Mouse (Mus musculus): ENCODE results near the gene Zfp759. TPM values are rescaled to one million over a fixed set of nuclear protein-coding genes. Genes with fewer than 3 reads are reported as not detected.
"Not testable (repeated sequence)": the region's sequence is repeated elsewhere in the genome, so short reads cannot be mapped to it uniquely, and the experiment has no call there.

The Zfp759 gene
- 0.04 TPM in 1 of 2 replicates, not detected in the other for polyA plus RNA-seq (2012; ENCODE audit: insufficient read depth, low replicate concordance)

DNA sequence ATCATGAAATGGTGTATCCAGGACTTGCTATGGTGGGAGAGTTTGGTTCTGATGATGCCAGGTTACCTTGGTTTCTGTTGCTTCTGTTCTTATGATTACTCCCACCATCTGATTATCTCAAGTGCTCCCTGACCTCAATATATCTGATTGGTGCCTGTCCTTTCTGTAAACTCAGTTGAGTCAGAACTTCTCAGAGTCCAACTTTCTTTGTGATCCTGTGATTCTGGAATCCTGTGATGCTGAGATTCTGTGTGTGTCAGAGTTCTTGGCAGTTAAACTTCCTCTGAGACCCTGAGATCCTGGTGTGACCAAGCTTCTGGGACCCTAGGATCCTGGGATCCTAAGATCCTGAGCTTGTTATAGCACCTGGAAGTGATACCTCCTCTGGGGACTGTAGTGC, at the start of gene Zfp759:
TSS of gene Zfp759 (plus strand) at position 301 of the 400 bp plus-strand sequence.
- H3K4me3 ChIP-seq (replicated peaks), result not testable (repeated sequence)

DNA sequence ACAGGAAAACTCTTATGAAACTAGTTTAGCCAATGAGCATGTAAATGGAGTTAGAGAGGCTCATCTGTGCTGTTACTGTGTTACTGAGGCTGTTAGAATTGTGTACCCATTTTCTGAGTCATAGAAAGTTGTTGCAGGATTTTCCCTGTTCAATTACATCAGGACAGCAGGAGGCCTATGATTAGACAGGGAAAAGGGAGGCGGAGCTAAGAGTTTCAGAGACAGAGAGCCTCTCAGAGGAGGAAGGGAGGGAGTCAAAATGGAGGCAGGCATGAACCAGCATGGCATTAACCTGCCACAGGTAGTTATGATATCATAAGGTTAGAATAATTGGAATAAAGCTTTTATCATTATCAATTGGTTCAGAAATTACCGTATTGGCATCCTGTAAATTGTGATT, 48.7 kb upstream of the Zfp759 start:
- Histone ChIP-seq H3K4me1 (no peaks in the 10 kb centered on the region; the same call in 1 of the 2 replicates), H3K9me3 (peaks cover 28% of the 10 kb centered on the region), H3K4me3 (replicated peaks) (no peak overlapping the region), H3K36me3 (replicated peaks; ENCODE audit: low read length) (peaks cover 71% of the 10 kb centered on the region), H3K27me3 (replicated peaks) (no peaks in the 10 kb centered on the region)
- TF ChIP-seq GATA1 (IDR thresholded peaks at IDR 0.05; ENCODE audit: borderline replicate concordance, low read length) (no peak), FLI1 (IDR thresholded peaks at IDR 0.05; ENCODE audit: low read length) (no peak)

More for the DNA sequence above, at the start of gene Zfp759:
- not testable (repeated sequence) for H3K27me3 ChIP-seq (replicated peaks); H3K9me3 ChIP-seq; H3K36me3 ChIP-seq (replicated peaks; ENCODE audit: low read length); H3K4me1 ChIP-seq

DNA sequence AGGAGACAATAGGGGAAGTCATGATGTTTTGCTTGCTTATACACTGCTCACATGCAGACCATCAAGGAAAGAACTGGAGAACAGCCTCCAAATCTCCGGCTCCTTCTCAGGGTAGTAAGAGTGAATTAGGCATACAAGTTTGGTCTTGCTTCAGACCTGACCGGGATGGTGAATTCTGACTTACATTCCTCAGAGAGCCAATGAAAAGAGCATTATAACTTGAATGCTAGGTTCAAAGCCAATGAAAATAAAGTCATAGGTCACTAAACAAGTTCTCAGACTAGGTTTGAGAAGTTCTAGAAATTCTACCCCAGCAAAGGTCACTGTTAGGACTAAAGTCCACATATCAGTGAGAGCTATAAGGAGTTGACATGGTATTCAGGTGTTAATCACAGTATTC, 44.2 kb upstream of the Zfp759 start:
- H3K4me1 ChIP-seq, result peaks cover 21% of the 10 kb centered on the region
- peaks cover 7% of the 10 kb centered on the region; the same call in 1 of the 2 replicates for H3K9me3 ChIP-seq
- H3K4me3 ChIP-seq (replicated peaks), result no peak overlapping the region
- TF ChIP-seq GATA1 (IDR thresholded peaks at IDR 0.05; ENCODE audit: borderline replicate concordance, low read length), result no peak
- no peak for TF ChIP-seq FLI1 (IDR thresholded peaks at IDR 0.05; ENCODE audit: low read length)
- H3K27me3 ChIP-seq (replicated peaks), result no peaks in the 10 kb centered on the region
- peaks cover 48% of the 10 kb centered on the region for H3K36me3 ChIP-seq (replicated peaks; ENCODE audit: low read length)

DNA sequence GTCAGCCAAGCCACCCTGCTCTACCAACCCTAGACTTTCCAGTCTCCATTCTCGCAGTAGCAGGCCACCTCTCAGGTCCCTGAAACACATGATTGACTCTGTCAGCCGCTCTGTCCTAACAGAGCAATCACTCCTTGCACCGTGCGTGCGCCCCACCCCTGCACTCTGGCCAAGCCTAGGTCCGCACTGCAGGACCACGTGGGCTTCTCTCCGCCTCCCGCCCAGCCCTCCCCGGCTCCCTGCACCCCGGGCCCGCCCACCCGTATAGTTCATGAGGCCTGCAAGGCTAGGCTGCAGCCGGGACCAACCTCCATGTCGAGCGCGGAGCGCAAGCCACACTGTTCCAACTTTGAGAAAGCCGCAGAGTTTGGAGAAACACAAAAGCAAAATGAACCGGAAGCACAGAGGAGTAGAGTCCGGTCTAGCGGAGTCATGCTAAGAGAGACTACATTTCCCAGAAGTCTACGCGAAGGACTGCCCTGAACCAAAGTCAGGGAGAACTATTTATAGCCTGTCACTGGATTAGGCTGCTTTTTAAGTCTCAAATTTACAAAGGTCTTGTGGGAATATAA, 40.2 kb upstream of the Zfp759 start:
- Histone ChIP-seq H3K36me3 (replicated peaks; ENCODE audit: low read length) (peaks cover 39% of the 10 kb centered on the region), H3K9me3 (no peaks in the 10 kb centered on the region), H3K27me3 (replicated peaks) (no peaks in the 10 kb centered on the region), H3K4me1 (peaks cover 23% of the 10 kb centered on the region), H3K4me3 (replicated peaks) (peak overlapping the region; percentile 94)
- TF ChIP-seq FLI1 (IDR thresholded peaks at IDR 0.05; ENCODE audit: low read length), result no peak

DNA sequence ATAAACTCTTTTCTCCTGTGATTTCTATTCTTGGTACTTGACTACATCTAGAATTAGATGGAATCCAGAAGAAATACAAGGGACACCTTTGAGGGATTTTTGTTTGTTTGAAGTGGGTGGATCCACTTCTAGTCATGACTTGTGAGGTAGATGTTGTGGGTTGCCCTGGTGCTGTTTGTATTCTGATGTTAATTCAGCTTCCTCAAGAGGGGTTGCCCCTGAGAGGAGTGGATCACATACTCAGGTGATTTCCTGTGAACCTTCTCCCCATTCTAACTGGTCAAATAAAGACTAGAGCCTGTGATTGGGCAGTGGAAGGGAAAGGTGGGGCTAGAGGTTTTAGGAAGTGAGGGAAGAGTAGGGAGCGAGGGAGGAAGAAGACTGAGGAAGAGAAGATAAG, 39.5 kb upstream of the Zfp759 start:
- peaks cover 23% of the 10 kb centered on the region for H3K4me1 ChIP-seq
- H3K4me3 ChIP-seq (replicated peaks), result peak overlapping the region; percentile 94
- no peaks in the 10 kb centered on the region for H3K9me3 ChIP-seq
- peaks cover 35% of the 10 kb centered on the region for H3K36me3 ChIP-seq (replicated peaks; ENCODE audit: low read length)
- H3K27me3 ChIP-seq (replicated peaks), result no peaks in the 10 kb centered on the region
- no peak for TF ChIP-seq GATA1 (IDR thresholded peaks at IDR 0.05; ENCODE audit: borderline replicate concordance, low read length)
- no peak for TF ChIP-seq FLI1 (IDR thresholded peaks at IDR 0.05; ENCODE audit: low read length)

DNA sequence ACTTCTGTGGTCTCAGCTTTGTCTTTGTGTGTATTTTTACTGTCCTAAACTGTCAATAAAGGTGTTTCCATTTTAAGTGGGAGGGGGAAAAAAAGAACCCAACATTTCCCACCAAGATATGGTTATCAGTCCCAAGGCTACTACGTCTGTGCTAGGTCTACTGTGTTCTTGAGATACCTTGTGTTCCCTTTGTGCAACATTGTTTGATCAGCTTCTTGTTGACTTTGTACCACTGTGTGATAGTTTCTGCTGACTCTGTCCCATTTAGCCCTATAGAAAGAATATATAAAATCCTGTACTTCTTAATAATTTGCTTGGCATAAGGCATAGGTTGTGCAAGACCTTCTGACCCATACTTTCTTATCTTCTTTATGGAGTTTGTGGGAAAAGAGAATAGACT, 31.3 kb upstream of the Zfp759 start:
- Histone ChIP-seq H3K4me3 (replicated peaks) (no peak overlapping the region), H3K4me1 (no peaks in the 10 kb centered on the region), H3K27me3 (replicated peaks) (no peaks in the 10 kb centered on the region), H3K9me3 (no peaks in the 10 kb centered on the region), H3K36me3 (replicated peaks; ENCODE audit: low read length) (peaks cover 41% of the 10 kb centered on the region)
- no peak for TF ChIP-seq GATA1 (IDR thresholded peaks at IDR 0.05; ENCODE audit: borderline replicate concordance, low read length)
- TF ChIP-seq FLI1 (IDR thresholded peaks at IDR 0.05; ENCODE audit: low read length), result no peak

DNA sequence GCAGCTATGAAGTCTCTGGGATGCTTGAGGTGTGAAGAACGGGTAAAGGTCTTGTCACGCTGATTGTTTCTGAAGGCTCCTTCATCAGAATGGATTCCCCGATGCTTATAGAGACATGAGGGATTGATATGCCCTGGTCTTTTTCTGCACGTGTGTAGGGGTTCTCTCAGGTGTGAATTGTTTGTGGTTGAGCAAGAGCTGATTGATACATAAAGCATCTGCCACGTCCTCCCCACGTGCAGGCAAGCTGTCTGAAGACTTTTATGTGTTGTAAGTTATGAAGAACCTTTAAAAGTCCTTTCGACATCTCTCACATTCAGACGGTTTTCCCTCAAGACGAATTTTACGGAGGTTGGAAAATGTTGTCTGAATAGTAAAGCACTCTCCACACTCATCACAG, 23.6 kb upstream of the Zfp759 start, which contains the start of gene Zfp708:
TSS of gene Zfp708 (minus strand) at position 101 of the 400 bp plus-strand sequence.
- TF ChIP-seq GATA1 (IDR thresholded peaks at IDR 0.05; ENCODE audit: borderline replicate concordance, low read length) (no peak), FLI1 (IDR thresholded peaks at IDR 0.05; ENCODE audit: low read length) (no peak)
- H3K36me3 ChIP-seq (replicated peaks; ENCODE audit: low read length), result peaks cover 63% of the 10 kb centered on the region
- H3K27me3 ChIP-seq (replicated peaks), result no peaks in the 10 kb centered on the region
- no peaks in the 10 kb centered on the region; the same call in 1 of the 2 replicates for H3K4me1 ChIP-seq
- no peaks in the 10 kb centered on the region for H3K9me3 ChIP-seq
- no peak within 1 kb of the TSS for H3K4me3 ChIP-seq (replicated peaks)

DNA sequence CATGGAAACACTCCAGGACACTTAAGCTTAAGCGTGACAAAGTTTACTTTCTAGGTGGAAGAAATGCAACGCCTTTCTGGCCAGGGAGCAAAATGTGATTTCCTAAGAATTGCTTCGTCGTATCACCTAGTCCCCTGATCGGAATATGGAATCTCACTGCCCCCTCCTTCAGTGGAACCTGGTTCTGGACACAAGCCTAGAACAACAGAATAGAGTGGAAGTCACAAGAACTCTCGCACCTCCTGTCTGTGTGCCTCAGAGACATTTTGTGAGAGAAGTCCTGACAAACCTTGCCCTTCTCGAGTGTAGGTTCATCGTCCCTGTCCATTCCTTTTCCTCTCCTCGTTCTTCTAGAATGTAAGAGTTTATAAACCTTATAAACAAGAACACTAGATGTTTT, 13.8 kb upstream of the Zfp759 start:
- Histone ChIP-seq H3K4me3 (replicated peaks) (peak overlapping the region; percentile 96), H3K27me3 (replicated peaks) (no peaks in the 10 kb centered on the region), H3K36me3 (replicated peaks; ENCODE audit: low read length) (peaks cover 18% of the 10 kb centered on the region), H3K4me1 (peaks cover 32% of the 10 kb centered on the region), H3K9me3 (peaks cover 8% of the 10 kb centered on the region; the same call in 1 of the 2 replicates)
- TF ChIP-seq GATA1 (IDR thresholded peaks at IDR 0.05; ENCODE audit: borderline replicate concordance, low read length) (no peak), FLI1 (IDR thresholded peaks at IDR 0.05; ENCODE audit: low read length) (no peak)

DNA sequence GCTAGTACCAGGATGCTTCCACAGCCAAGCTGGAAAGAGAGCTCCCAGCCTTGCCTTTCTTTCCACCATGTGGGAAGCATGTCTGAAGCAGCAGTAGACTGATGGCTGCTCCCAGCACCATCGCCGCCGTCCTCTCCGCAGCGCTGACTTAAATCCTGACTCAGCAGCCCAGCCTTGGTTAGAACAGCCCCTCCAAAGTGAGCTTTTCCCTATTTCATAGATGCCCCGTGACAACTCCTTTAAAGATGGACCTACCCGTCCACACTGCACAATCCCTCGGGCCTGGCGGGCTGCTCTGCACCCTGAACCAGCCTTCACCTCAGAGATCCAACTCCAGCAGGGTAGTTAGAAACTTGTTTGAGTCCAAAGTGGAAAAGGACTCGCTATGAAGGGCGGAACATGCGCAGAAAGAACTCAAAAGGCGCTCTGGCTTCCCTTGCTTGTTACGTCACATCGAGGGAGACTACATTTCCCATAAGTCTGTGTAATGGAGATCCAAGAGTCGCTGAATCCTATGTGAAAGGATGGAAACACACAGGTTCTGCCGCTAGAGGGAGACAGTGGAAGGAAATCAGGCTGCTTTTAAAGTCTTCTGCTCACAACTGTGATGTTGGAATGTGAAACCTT, 13.2 kb upstream of the Zfp759 start, which contains the start of gene Gm28557:
TSS of gene Gm28557 (minus strand) at position 411 of the 627 bp plus-strand sequence.
- Histone ChIP-seq H3K36me3 (replicated peaks; ENCODE audit: low read length) (peaks cover 18% of the 10 kb centered on the region), H3K9me3 (peaks cover 8% of the 10 kb centered on the region; the same call in 1 of the 2 replicates), H3K4me3 (replicated peaks) (peak within 1 kb of the TSS; percentile 96), H3K4me1 (peaks cover 38% of the 10 kb centered on the region), H3K27me3 (replicated peaks) (no peaks in the 10 kb centered on the region)
- TF ChIP-seq GATA1 (IDR thresholded peaks at IDR 0.05; ENCODE audit: borderline replicate concordance, low read length) (no peak), FLI1 (IDR thresholded peaks at IDR 0.05; ENCODE audit: low read length) (no peak)

DNA sequence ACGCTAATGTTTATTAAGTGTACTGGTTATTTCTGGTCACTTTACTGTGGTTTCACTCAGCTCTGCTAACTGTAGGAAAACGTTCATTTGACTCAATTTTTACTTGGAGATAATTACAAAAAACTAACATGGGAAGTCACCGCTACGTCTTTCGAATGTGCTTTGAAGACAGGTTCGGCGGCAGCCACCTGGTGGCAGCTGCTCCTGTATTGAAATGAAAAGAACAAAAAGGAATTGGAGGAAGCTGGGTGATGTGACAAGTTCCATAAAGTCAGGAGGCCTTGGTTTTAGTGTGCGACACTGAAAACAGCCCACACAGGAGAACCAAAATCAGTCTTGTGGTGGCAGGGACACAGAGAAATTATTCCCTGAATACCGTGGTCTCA, 12.6 kb upstream of the Zfp759 start:
- H3K9me3 ChIP-seq, result peaks cover 9% of the 10 kb centered on the region
- H3K36me3 ChIP-seq (replicated peaks; ENCODE audit: low read length), result peaks cover 18% of the 10 kb centered on the region
- peaks cover 36% of the 10 kb centered on the region for H3K4me1 ChIP-seq
- TF ChIP-seq FLI1 (IDR thresholded peaks at IDR 0.05; ENCODE audit: low read length) (no peak), GATA1 (IDR thresholded peaks at IDR 0.05; ENCODE audit: borderline replicate concordance, low read length) (no peak)
- H3K27me3 ChIP-seq (replicated peaks), result no peaks in the 10 kb centered on the region
- H3K4me3 ChIP-seq (replicated peaks), result peak overlapping the region; percentile 96
